Mouse (Mus musculus) liver, embryonic 15.5 days (tissue): Measurements from ENCODE around the gene Nme9. TPM values are rescaled to one million over a fixed set of nuclear protein-coding genes. Genes with fewer than 3 reads are reported as not detected.
A peak's percentile ranks its signal among the peaks of the same experiment; 100 is the strongest.

ENCODE experiments used
- ATAC-seq: fragments of 200-750 bp; cut with Nextera tagmentation; 2 replicates; pipeline ENCODE4 v1.8.0; 2017; ENCODE audit warnings: moderate number of reproducible peaks, mild to moderate bottlenecking, moderate library complexity; ENCODE audit not compliant: insufficient read depth
- H3K27ac ChIP-seq: fragments of 300-500 bp; sonication (generic); replicated peaks from 2 replicates; pipeline ENCODE4 v1.5.1; 2015; ENCODE audit warnings: mild to moderate bottlenecking, inconsistent platforms
- H3K27me3 ChIP-seq: fragments of 300-500 bp; sonication (generic); 2 replicates; pipeline ENCODE4 v1.6.1; 2015; ENCODE audit warnings: mild to moderate bottlenecking, inconsistent platforms
- H3K36me3 ChIP-seq: fragments of 300-500 bp; sonication (generic); replicated peaks from 2 replicates; pipeline ENCODE4 v1.6.1; 2015; ENCODE audit warnings: moderate library complexity, mild to moderate bottlenecking, inconsistent platforms
- H3K4me1 ChIP-seq: fragments of 300-500 bp; sonication (generic); replicated peaks from 2 replicates; pipeline ENCODE4 v1.6.1; 2015; ENCODE audit warnings: inconsistent platforms
- H3K4me2 ChIP-seq: fragments of 300-500 bp; sonication (generic); 2 replicates; pipeline ENCODE4 v1.6.1; 2015; ENCODE audit warnings: moderate library complexity, mild to moderate bottlenecking, inconsistent platforms
- H3K4me3 ChIP-seq: fragments of 300-500 bp; sonication (generic); replicated peaks from 2 replicates; pipeline ENCODE4 v1.5.1; 2015; ENCODE audit warnings: mild to moderate bottlenecking, inconsistent platforms
- H3K9ac ChIP-seq: fragments of 300-500 bp; sonication (generic); 2 replicates; pipeline ENCODE4 v1.6.1; 2015; ENCODE audit warnings: moderate library complexity, mild to moderate bottlenecking, inconsistent platforms
- H3K9me3 ChIP-seq: fragments of 300-500 bp; sonication (generic); replicated peaks from 2 replicates; pipeline ENCODE4 v1.6.1; 2016; ENCODE audit warnings: inconsistent platforms
- WGBS: fragments of 180-500 bp; shearing (Covaris S2); methylation state at CpG from one replicate; pipeline ENCODE4 v1.1.7; 2015; ENCODE audit warnings: mixed read lengths; ENCODE audit not compliant: insufficient replicate concordance; 5-methylcytosine and 5-hydroxymethylcytosine counted together
- polyA plus RNA-seq: library from polyadenylated mRNA; unstranded; fragments of >200 nt; fragmentation: Nextera tagmentation; extraction: Ambion mirVana; gene quantifications from 2 replicates; pipeline ENCODE4 v1.2.1, GENCODE M21; 2015

Gene Nme9
- polyA plus RNA-seq, 1 experiment from 2014 or later, result not detected

- peaks cover 29% of the 10 kb centered on the region; the same call in 1 of the 2 replicates for H3K4me1 ChIP-seq
- 56% methylated on average over 9 of the region's 9 CpGs for WGBS
- H3K27me3 ChIP-seq, result no peaks in the 10 kb centered on the region
- no peak for ATAC-seq
- H3K4me2 ChIP-seq, result no peak overlapping the region
- H3K4me3 ChIP-seq, result no peak overlapping the region
- H3K9me3 ChIP-seq, result no peaks in the 10 kb centered on the region
- H3K9ac ChIP-seq, result no peak overlapping the region
- H3K36me3 ChIP-seq, result no peaks in the 10 kb centered on the region
- H3K27ac ChIP-seq, result no peak overlapping the region
These were observed 26.0 kb upstream of the Nme9 start for GRCm38 (mm10) chr9:99425262-99425661.

- Histone ChIP-seq H3K27me3 (0 out of 2 replicates have a peak, but pooled peaks cover under 1% of the 10 kb centered on the region), H3K4me3 (no peak overlapping the region), H3K4me1 (peaks cover 34% of the 10 kb centered on the region), H3K27ac (no peak overlapping the region), H3K9me3 (no peaks in the 10 kb centered on the region), H3K36me3 (no peaks in the 10 kb centered on the region), H3K4me2 (no peak overlapping the region), H3K9ac (no peak overlapping the region)
- WGBS, result 67% methylated on average over 11 of the region's 11 CpGs
- no peak for ATAC-seq
These were observed 22.5 kb upstream of the Nme9 start for GRCm38 (mm10) chr9:99428601-99429331.

- no peaks in the 10 kb centered on the region for H3K36me3 ChIP-seq
- no peak overlapping the region for H3K4me2 ChIP-seq
- peaks cover 11% of the 10 kb centered on the region for H3K27me3 ChIP-seq
- H3K9me3 ChIP-seq, result no peaks in the 10 kb centered on the region
- no peak overlapping the region for H3K4me3 ChIP-seq
- no peak for ATAC-seq
- H3K9ac ChIP-seq, result no peak overlapping the region
- H3K27ac ChIP-seq, result no peak overlapping the region
- peaks cover 27% of the 10 kb centered on the region for H3K4me1 ChIP-seq
- 62% methylated on average over 3 of the region's 3 CpGs for WGBS
These were observed 21.4 kb upstream of the Nme9 start for GRCm38 (mm10) chr9:99429845-99430244.

GRCm38 (mm10) chr9:99430806-99431205, 20.5 kb upstream of the Nme9 start:
- no peak overlapping the region for H3K9ac ChIP-seq
- H3K27ac ChIP-seq, result no peak overlapping the region
- H3K4me2 ChIP-seq, result no peak overlapping the region
- no peaks in the 10 kb centered on the region for H3K9me3 ChIP-seq
- no peaks in the 10 kb centered on the region for H3K36me3 ChIP-seq
- ATAC-seq, result no peak
- H3K4me3 ChIP-seq, result no peak overlapping the region
- peaks cover 21% of the 10 kb centered on the region for H3K27me3 ChIP-seq
- peaks cover 21% of the 10 kb centered on the region for H3K4me1 ChIP-seq
- WGBS, result 54% methylated on average over 6 of the region's 6 CpGs

GRCm38 (mm10) chr9:99431346-99431745, 19.9 kb upstream of the Nme9 start:
- Histone ChIP-seq H3K27ac (no peak overlapping the region), H3K9me3 (no peaks in the 10 kb centered on the region), H3K9ac (no peak overlapping the region), H3K4me3 (no peak overlapping the region), H3K4me1 (peaks cover 22% of the 10 kb centered on the region), H3K4me2 (no peak overlapping the region), H3K36me3 (no peaks in the 10 kb centered on the region), H3K27me3 (peaks cover 26% of the 10 kb centered on the region)
- 74% methylated on average over 8 of the region's 8 CpGs for WGBS
- no peak for ATAC-seq

GRCm38 (mm10) chr9:99431963-99432362, 19.3 kb upstream of the Nme9 start:
- Histone ChIP-seq H3K36me3 (no peaks in the 10 kb centered on the region), H3K4me1 (peaks cover 27% of the 10 kb centered on the region), H3K27ac (no peak overlapping the region), H3K4me3 (no peak overlapping the region), H3K4me2 (no peak overlapping the region), H3K9ac (no peak overlapping the region), H3K9me3 (no peaks in the 10 kb centered on the region), H3K27me3 (peaks cover 33% of the 10 kb centered on the region)
- WGBS, result 49% methylated on average over 6 of the region's 6 CpGs
- no peak for ATAC-seq

GRCm38 (mm10) chr9:99432478-99432877, 18.8 kb upstream of the Nme9 start:
- Histone ChIP-seq H3K9me3 (no peaks in the 10 kb centered on the region), H3K36me3 (no peaks in the 10 kb centered on the region), H3K9ac (no peak overlapping the region), H3K4me3 (no peak overlapping the region), H3K27me3 (peaks cover 38% of the 10 kb centered on the region), H3K4me1 (peaks cover 30% of the 10 kb centered on the region), H3K27ac (no peak overlapping the region), H3K4me2 (no peak overlapping the region)
- ATAC-seq, result peak; percentile 45; the same call in 1 of the 2 replicates
- 27% methylated on average over 4 of the region's 4 CpGs for WGBS

GRCm38 (mm10) chr9:99434892-99435618, 16.2 kb upstream of the Nme9 start:
- Histone ChIP-seq H3K9me3 (no peaks in the 10 kb centered on the region), H3K4me3 (peak overlapping the region; percentile 62), H3K4me2 (peak overlapping the region; percentile 75), H3K36me3 (no peaks in the 10 kb centered on the region), H3K27me3 (peaks cover 60% of the 10 kb centered on the region), H3K27ac (no peak overlapping the region), H3K9ac (no peak overlapping the region), H3K4me1 (peaks cover 30% of the 10 kb centered on the region)
- ATAC-seq, result no peak
- 56% methylated on average over 14 of the region's 14 CpGs for WGBS

- Histone ChIP-seq H3K36me3 (no peaks in the 10 kb centered on the region), H3K4me1 (peaks cover 30% of the 10 kb centered on the region), H3K27ac (no peak overlapping the region), H3K4me3 (peak overlapping the region; percentile 62), H3K27me3 (peaks cover 60% of the 10 kb centered on the region), H3K9me3 (no peaks in the 10 kb centered on the region), H3K9ac (peak overlapping the region; percentile 43; the same call in 1 of the 2 replicates), H3K4me2 (peak overlapping the region; percentile 75)
- ATAC-seq, result no peak
- WGBS, result 36% methylated on average over 16 of the region's 16 CpGs
These were observed 15.6 kb upstream of the Nme9 start for GRCm38 (mm10) chr9:99435619-99436181.

- peak overlapping the region; percentile 75 for H3K4me2 ChIP-seq
- 1% methylated on average over 77 of the region's 86 CpGs for WGBS
- peak; percentile 71 for ATAC-seq
- H3K9me3 ChIP-seq, result no peaks in the 10 kb centered on the region
- peak overlapping the region; percentile 43 for H3K9ac ChIP-seq
- peaks cover 60% of the 10 kb centered on the region for H3K27me3 ChIP-seq
- peaks cover 30% of the 10 kb centered on the region for H3K4me1 ChIP-seq
- peak overlapping the region; percentile 62 for H3K4me3 ChIP-seq
- H3K27ac ChIP-seq, result no peak overlapping the region
- no peaks in the 10 kb centered on the region for H3K36me3 ChIP-seq
These were observed 14.9 kb upstream of the Nme9 start for GRCm38 (mm10) chr9:99436182-99437030.
